Mouse (Mus musculus) spleen, adult 10 weeks (tissue): Measurements from ENCODE around the gene Mta3. TPM values are rescaled to one million over a fixed set of nuclear protein-coding genes. Genes with fewer than 3 reads are reported as not detected.

Source experiments
- polyA plus RNA-seq: library from polyadenylated mRNA; stranded (reverse); fragments of 350-450 nt; fragmentation: Illumina TruSeq; extraction: RNeasy Lipid Tissue Mini Kit (QIAGEN cat#74804); gene quantifications from one replicate; pipeline ENCODE4 v1.2.3, GENCODE M21; 2015; ENCODE audit warnings: low replicate concordance; ENCODE audit not compliant: insufficient read depth

The Mta3 gene
- 32.6 TPM for polyA plus RNA-seq

GRCm38 (mm10) chr17:83706116-83706593 is at the start of gene Mta3:
TSS of gene Mta3 (plus strand) at chr17:83706163.

GRCm38 (mm10) chr17:83847815-83848214 is 141.9 kb downstream of the Mta3 start, which contains the start of gene Haao:
TSS of gene Haao (minus strand) at chr17:83847963.

Other genes starting within 250 kb of the Mta3 start
- 451 TPM for gene Cox7a2l, start 188.8 kb upstream of the Mta3 start, polyA plus RNA-seq
- gene Kcng3, start 74.3 kb upstream of the Mta3 start, polyA plus RNA-seq: 0.91 TPM
- gene Haao, start 141.8 kb downstream of the Mta3 start, polyA plus RNA-seq: 110 TPM